Mouse (Mus musculus): ENCODE measurements at regions not wholly inside any gene's neighbourhood (a gene's known extent, or its start where the extent isn't known, plus 50 kb on each side); places are given as distances from the start of the nearest gene placed in this dataset.
"Not testable (repeated sequence)": the region's sequence is repeated elsewhere in the genome, so short reads cannot be mapped to it uniquely, and the experiment has no call there.

DNA sequence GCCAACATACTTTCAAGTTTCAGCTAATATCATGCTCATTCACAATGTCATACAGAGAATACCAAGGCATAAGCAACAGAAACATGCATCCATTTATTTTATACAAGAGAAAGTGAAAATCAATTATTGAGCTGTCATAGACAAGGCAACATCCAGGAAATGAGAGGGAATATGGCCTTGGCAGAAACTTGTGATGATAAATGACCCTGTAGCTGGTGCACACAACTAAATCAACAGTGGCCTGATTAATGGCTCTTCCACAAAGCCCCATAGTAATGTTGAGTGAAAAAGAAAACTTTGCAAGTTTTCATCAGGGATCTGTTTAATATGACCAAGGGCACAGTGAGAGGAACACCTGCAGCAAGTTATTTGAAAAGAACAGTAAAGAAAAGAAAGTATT, 438.5 kb upstream of the Hsf2 start:
- no peak for DNase-seq

- not testable (repeated sequence) for DNase-seq
Observed at GRCm38 (mm10) chr10:57053375-57053774, 432.8 kb upstream of the Hsf2 start.

DNA sequence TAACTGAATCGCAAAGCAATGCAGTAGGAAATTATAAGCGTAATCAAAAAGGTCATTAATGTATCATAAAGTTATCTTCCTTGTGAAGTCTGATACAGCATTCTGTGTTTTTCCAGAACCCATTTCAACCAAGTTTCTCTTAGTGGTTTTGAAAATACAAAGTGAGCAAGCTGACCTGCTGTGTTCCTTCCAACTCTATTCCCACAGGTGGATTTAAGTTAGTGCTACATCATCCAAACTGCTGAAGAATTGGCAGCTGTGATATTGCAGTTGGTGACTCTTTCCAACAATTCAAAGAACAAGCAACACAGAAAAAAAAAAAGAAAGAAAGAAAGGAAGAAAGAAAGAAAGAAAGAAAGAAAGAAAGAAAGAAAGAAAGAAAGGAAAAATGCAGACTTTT, 396.1 kb upstream of the Hsf2 start:
- no peak for DNase-seq

DNA sequence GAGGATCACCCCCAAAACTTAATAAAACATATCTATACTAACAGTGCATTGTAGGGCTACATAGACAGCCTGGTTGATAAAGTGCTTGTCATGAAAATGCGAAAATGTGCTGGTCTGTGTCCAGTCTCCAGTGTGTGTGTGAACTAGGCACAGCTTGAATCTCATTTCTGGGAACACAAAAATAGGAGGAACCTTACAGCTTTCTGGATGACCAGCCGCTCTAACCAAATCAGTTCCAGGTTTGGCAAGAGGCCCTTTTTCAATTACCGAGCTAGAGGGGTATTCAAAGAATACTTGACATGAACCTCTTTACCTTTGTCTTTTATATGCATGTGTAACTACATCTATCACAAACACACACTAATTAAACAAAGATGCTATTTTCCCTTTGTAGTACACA, 390.3 kb upstream of the Hsf2 start:
- DNase-seq: no peak

DNA sequence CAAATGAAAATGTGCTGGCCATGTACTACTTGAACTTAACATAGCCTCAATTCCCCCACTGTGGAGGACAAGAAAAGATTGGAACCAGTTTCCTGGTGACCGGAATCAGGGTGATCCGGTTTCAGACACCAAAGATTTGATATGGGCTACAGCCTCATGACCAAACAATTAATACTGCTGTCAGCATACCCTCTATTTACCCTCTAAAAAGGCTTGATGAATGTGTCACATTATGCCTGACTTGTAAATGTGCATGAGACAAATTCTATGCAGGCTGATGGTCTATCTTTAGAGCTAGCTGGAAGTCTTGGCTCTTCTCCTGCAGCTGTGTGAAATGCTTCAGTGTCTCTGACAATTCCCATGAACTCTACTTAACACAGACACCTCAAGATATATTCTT, 372.8 kb upstream of the Hsf2 start:
- no peak for DNase-seq

- DNase-seq: no peak
Observed at GRCm38 (mm10) chr10:57114696-57115271, 371.4 kb upstream of the Hsf2 start.

DNA sequence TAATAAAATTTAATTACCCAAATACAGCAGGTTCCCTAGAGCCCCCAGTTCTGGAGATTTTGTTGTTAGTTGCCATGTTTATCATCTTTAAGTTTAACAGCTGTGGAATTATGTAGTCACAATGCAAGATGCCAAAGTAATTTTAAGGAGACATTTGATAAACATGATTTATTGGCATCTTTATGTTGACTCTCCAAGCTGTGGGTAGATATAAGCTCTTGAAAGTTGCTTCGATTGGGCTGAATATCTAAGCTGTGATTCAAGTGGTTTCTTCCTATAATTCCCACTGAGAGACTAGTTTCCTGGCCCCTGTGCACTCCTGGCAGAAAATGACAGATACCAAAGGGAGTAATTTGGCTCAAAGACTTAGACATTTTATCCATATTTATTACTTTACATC, 364.7 kb upstream of the Hsf2 start:
- DNase-seq: no peak

- no peak for DNase-seq
Observed at GRCm38 (mm10) chr10:57127185-57127584, 359.0 kb upstream of the Hsf2 start.

GRCm38 (mm10) chr10:57156426-57156825, 329.8 kb upstream of the Hsf2 start:
- no peak for DNase-seq

- no peak for DNase-seq
Observed at GRCm38 (mm10) chr10:57156912-57157311, 329.3 kb upstream of the Hsf2 start.

DNA sequence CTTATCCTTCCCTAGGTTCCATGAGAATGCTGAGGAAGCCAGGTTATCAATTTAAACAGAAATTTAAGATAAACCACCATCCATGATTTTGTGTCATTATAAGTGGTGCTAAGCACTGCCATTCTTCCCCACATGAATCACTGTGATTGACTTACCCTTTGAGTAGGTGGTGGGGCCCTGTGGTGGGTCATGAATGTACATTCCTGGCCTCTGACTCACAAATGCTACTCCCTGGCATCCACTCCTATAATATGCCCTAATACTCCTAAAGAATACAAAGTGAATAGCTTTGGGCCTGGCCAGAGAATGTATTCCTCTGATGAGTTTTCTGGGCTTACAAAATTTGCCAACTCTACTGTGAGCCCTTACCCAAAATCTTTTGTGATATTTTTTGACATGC, 325.6 kb upstream of the Hsf2 start:
- DNase-seq: no peak

GRCm38 (mm10) chr10:57163359-57163758, 322.8 kb upstream of the Hsf2 start:
- no peak for DNase-seq

DNA sequence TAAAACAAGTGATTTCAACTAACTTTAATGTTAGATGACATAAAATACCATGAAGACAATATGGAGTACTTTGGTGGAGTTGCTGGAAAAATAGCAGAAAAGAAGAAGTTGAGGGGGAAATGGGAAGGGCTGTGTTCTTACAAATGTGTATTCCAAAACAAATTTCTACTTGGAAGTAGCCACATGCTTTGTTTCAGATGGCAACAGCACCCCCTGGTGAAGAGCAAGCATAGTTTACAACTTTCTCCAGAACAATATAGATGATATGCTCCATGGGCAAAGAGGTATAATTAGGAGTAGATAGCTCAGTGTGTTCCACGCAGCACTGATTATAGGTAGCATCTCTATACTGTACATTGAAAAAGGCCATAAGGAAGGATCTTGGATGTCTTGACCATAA, 302.6 kb upstream of the Hsf2 start:
- DNase-seq: peak; percentile 3

DNA sequence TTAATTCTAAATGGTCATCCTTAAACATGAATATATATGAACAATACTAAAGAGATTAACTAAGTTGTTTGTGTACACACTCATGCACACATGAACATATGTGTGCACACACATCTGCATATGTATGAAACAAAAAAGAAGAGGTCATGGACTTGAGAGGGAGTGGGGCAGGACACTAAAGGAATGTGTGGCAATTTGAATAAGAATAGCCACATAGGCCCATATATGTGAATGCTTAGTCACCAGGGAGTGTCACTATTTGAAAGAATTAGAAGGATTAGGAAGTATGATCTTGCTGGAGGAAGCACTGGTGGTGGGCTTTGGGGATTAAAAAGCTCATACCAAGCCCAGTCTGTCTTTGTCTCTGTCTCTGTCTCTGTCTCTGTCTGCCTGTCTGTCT, 275.5 kb upstream of the Hsf2 start:
- no peak for DNase-seq

DNA sequence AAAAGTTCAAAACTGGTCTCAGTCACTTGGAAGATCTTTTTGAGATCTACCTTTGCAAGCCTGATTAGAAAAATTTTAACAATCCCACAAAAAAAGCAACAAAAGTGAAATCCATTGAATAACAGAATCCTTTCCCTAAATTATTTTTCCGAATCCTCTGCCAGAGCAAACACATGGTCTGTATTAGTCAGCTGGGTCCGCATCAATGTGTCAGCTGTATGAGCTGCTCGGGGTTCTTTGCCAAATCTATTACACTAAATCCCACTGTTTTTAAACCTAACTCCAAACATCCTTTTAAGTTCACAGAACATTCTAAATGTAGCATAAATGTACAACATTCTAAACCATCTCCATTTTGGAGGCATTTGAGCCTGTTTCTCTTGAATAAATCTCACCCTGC, 255.1 kb upstream of the Hsf2 start:
- no peak for DNase-seq

DNA sequence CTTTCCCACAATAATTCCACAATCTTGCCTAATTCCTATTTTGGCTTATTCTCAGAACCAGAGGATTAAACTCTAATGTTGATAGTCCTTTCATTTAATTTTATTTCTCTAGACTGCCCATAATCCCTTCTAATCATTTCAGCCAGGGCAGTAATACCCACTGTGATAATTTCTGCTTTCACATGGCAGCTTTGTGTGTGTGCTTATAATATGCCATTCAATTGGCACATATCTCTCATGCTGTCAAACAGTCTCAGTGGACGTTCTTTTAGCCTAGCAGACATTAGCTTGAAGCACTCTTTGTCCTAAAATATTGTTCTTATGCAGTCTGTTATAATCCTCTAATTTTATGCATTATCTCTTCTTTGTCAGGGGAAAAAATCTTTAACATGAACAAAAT, 205.0 kb upstream of the Hsf2 start:
- no peak for DNase-seq

GRCm38 (mm10) chr10:57282896-57283295, 203.3 kb upstream of the Hsf2 start:
- DNase-seq: no peak

GRCm38 (mm10) chr10:57291596-57291995, 194.6 kb upstream of the Hsf2 start:
- no peak for DNase-seq

DNA sequence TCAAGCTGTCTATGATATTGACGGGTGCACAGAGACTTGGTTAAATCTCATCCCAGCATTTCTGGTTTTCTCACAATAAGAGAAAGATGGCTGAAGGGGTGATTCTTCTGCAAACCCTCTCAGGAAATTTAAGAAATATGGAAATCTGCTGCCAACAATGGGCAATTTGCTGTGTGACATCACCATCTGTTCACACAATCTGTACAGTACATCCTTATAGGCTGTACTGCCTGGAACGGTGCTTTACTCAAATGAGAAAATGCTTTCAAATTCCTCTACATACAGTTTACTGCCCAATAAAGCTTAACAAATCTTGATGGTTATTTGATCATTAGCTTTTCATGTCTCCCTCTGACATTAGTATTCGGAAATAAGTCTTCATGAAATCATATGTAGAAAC, 172.4 kb upstream of the Hsf2 start:
- DNase-seq: no peak

DNA sequence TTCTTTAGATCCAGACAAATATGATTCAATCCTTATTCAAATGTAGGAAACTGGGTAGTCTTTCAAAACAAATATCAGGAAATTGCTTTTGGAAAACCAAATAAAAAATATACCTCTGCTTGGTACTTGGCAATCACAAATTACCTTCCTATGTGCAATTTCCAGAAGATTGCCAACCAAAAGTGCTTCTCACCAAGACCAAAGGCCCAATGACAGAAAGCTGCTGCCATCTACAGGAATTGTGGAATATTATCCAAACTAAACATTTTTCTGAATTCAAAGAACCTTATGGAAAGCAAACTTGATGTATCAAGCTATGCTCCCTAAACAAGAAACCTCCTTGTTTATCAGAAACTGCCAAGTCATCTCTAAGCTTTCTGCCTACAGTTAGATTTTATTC, 169.1 kb upstream of the Hsf2 start:
- DNase-seq: no peak

DNA sequence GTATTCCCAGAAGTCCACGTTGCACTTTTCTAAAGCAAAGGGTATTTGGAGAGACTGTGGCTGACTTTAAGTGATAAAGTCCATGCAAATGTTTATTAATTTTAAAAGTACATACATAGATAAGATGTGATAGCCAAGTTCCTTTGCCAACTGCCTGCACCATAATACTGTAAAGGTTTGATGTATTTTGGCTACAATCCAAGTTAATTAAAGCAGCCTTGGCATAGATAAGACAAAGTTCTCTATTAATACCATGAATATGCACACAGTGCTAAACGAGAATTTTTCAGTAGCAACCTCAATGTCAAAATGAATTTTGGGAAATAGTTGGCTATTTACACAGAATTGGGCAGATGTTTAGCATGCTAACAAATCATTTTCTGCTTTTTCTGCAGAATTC, 167.0 kb upstream of the Hsf2 start:
- DNase-seq: no peak

DNA sequence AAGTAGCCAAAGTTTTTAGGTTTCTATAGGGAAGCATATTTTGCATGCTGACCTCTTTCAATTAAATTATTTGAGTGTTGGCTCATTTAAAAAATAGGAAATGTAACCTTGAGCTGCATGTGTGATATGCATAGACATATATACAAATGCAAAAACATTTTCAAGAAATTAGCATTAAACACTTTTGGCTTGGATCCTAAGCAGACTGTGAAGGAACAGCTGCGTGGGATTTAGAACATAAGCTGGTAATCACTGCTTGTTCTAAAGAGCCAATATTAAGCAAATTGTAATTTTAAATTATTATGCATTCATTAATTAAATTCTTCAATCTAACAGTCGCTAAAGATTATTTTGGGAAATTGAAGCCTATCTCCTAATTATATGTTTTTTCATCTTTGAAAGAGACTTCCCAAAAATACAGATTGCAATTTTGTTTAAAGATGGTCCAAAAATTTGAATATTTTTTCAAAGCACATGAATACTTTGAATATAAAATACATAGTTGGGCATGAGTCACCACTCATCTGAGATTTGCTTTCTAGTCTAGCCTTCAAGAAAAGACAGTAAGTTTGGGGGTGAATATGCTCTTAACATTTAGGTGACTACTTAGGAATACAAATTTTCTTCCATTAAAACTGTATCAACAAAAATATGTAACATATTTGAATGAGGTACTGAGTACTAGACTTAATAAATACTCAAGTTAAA, 163.3 kb upstream of the Hsf2 start:
- DNase-seq: no peak

DNA sequence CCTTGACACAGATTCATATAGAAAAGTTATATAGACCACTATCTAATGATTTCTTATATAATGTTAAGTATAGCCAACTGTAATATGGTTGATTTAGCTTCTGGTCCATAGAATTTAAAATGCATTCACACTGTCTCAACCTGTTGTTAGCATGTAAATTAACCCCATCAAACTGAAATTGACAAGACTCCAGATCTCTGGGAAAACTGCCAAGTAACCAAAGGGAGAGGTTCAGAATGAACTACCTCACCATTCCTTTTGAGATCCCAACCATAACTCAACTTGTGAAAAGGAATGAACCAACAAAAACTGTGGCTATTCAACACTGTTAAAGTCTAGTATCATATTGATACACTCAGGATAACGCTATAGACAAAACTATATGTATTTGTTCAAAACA, 162.0 kb upstream of the Hsf2 start:
- DNase-seq: no peak

GRCm38 (mm10) chr10:57362781-57363180, 123.4 kb upstream of the Hsf2 start:
- not testable (repeated sequence) for DNase-seq

Data from kidney, adult 18-20 months (tissue).